ENCODE assay signal across 16 mouse cellular contexts in genomic region chr2:92455704-92456103, GRCm38 (mm10). TPM values are rescaled to one million over a fixed set of nuclear protein-coding genes. Genes with fewer than 3 reads are reported as not detected.
A peak's percentile ranks its signal among the peaks of the same experiment; 100 is the strongest.
DNase-seq lines count a peak whose midpoint lies in the region; ATAC-seq and TF ChIP-seq lines count a peak whose summit lies in the region.
"Had no signal": no experiment of that assay in that cellular context is flagged by ENCODE, and none has a peak within 500 bp of the region (broad histone marks: within the 10 kb centered on the region; RNA-seq: fewer than 3 reads in every experiment).

No protein-coding gene starts in this region.

- H3K27me3 ChIP-seq in intestine, embryonic 16.5 days (replicated peaks; ENCODE audit: control insufficient read depth, insufficient read depth, low read length): no peaks in the 10 kb centered on the region
- peaks cover 3% of the 10 kb centered on the region; the same call in 1 of the 2 replicates for H3K27me3 ChIP-seq in intestine, embryonic 15.5 days (replicated peaks)
- H3K27me3 ChIP-seq in neural tube, embryonic 15.5 days (replicated peaks): no peaks in the 10 kb centered on the region
- peaks cover 9% of the 10 kb centered on the region for H3K27me3 ChIP-seq in embryonic facial prominence, embryonic 14.5 days (replicated peaks; ENCODE audit: control insufficient read depth, insufficient read depth, low read length)
- H3K27me3 ChIP-seq: hindbrain, embryonic 15.5 days; Patski had no signal

- intact Hi-C loops in gastrocnemius, adult 2 months (cut with DNase I): no loop called here

- peak overlapping the region; percentile 33; the same call in 1 of the 2 replicates for H3K9ac ChIP-seq in intestine, embryonic 16.5 days (ENCODE audit: low read depth, low read length)
- no peak overlapping the region for H3K9ac ChIP-seq in intestine, embryonic 15.5 days
- H3K9ac ChIP-seq in neural tube, embryonic 15.5 days (replicated peaks): peak overlapping the region; percentile 32
- peak overlapping the region; percentile 14; the same call in 1 of the 2 replicates for H3K9ac ChIP-seq in embryonic facial prominence, embryonic 14.5 days (ENCODE audit: low read depth, low read length)
- H3K9ac ChIP-seq: hindbrain, embryonic 15.5 days; limb, embryonic 12.5 days had no signal

- H3K4me3 ChIP-seq in intestine, embryonic 16.5 days (ENCODE audit: low read length): no peak overlapping the region
- no peak overlapping the region for H3K4me3 ChIP-seq in intestine, embryonic 15.5 days (replicated peaks)
- H3K4me3 ChIP-seq in neural tube, embryonic 15.5 days (replicated peaks): no peak overlapping the region
- no peak overlapping the region for H3K4me3 ChIP-seq in embryonic facial prominence, embryonic 14.5 days (ENCODE audit: low read depth, low read length)
- no peak overlapping the region for H3K4me3 ChIP-seq in macrophage (ENCODE audit: inconsistent target)
- no peak overlapping the region for H3K4me3 ChIP-seq in gastrocnemius, adult 2 months
- H3K4me3 ChIP-seq: hindbrain, embryonic 15.5 days; limb, embryonic 12.5 days had no signal

- peaks cover 8% of the 10 kb centered on the region; the same call in 1 of the 2 replicates for H3K36me3 ChIP-seq in intestine, embryonic 16.5 days (ENCODE audit: control insufficient read depth, insufficient read depth, low read length)
- H3K36me3 ChIP-seq in intestine, embryonic 15.5 days: peaks cover 13% of the 10 kb centered on the region
- H3K36me3 ChIP-seq in neural tube, embryonic 15.5 days: peaks cover 26% of the 10 kb centered on the region
- peaks cover 21% of the 10 kb centered on the region for H3K36me3 ChIP-seq in embryonic facial prominence, embryonic 14.5 days (ENCODE audit: control insufficient read depth, insufficient read depth, low read length)
- H3K36me3 ChIP-seq in macrophage (ENCODE audit: inconsistent target): peaks cover 20% of the 10 kb centered on the region

- ATAC-seq in intestine, embryonic 16.5 days: no peak
- ATAC-seq in intestine, embryonic 15.5 days: no peak
- ATAC-seq in neural tube, embryonic 15.5 days (ENCODE audit: low FRiP score): no peak
- no peak for ATAC-seq in embryonic facial prominence, embryonic 14.5 days (ENCODE audit: low read depth)
- ATAC-seq: Patski had no signal

- peaks cover 49% of the 10 kb centered on the region for H3K79me2 ChIP-seq in macrophage (ENCODE audit: inconsistent target)

- H3K4me1 ChIP-seq in intestine, embryonic 16.5 days (ENCODE audit: control insufficient read depth, insufficient read depth, low read length): peaks cover 34% of the 10 kb centered on the region
- H3K4me1 ChIP-seq in intestine, embryonic 15.5 days (replicated peaks): peaks cover 32% of the 10 kb centered on the region
- H3K4me1 ChIP-seq in neural tube, embryonic 15.5 days: peaks cover 51% of the 10 kb centered on the region
- peaks cover 21% of the 10 kb centered on the region for H3K4me1 ChIP-seq in embryonic facial prominence, embryonic 14.5 days (ENCODE audit: control insufficient read depth, insufficient read depth, low read length)

- DNase-seq in neural tube, embryonic 10.5 days (ENCODE audit: extremely low spot score, low spot score): no peak
- DNase-seq in embryonic facial prominence, embryonic 14.5 days (ENCODE audit: low spot score): no peak
- DNase-seq in gastrocnemius, adult 2 months: no peak
- DNase-seq: cerebellum, adult 11 months; cerebellum, postnatal 25 days; heart, adult 18-20 months; kidney, adult 9 months; right cerebral cortex, postnatal 25 days; thymus, postnatal 14 days had no signal

- H3K9me3 ChIP-seq in intestine, embryonic 16.5 days (ENCODE audit: control insufficient read depth, low read length): no peaks in the 10 kb centered on the region
- H3K9me3 ChIP-seq in intestine, embryonic 15.5 days: no peaks in the 10 kb centered on the region
- no peaks in the 10 kb centered on the region for H3K9me3 ChIP-seq in neural tube, embryonic 15.5 days (replicated peaks)
- no peaks in the 10 kb centered on the region for H3K9me3 ChIP-seq in embryonic facial prominence, embryonic 14.5 days (ENCODE audit: control insufficient read depth, low read length)
- H3K9me3 ChIP-seq: hindbrain, embryonic 15.5 days; limb, embryonic 12.5 days had no signal

- 39% methylated on average over 3 of the region's 3 CpGs for WGBS in intestine, embryonic 16.5 days
- 43% methylated on average over 3 of the region's 3 CpGs for WGBS in intestine, embryonic 15.5 days
- 23% methylated on average over 2 of the region's 3 CpGs for WGBS in neural tube, embryonic 15.5 days
- 42% methylated on average over 2 of the region's 3 CpGs for WGBS in embryonic facial prominence, embryonic 14.5 days
- WGBS in macrophage (ENCODE audit: missing documents): 10% methylated on average over 3 of the region's 3 CpGs

- H3K4me2 ChIP-seq in intestine, embryonic 16.5 days (ENCODE audit: low read depth, low read length): no peak overlapping the region
- no peak overlapping the region for H3K4me2 ChIP-seq in intestine, embryonic 15.5 days (replicated peaks)
- no peak overlapping the region for H3K4me2 ChIP-seq in neural tube, embryonic 15.5 days
- no peak overlapping the region for H3K4me2 ChIP-seq in embryonic facial prominence, embryonic 14.5 days (ENCODE audit: low read depth, low read length)
- H3K4me2 ChIP-seq: hindbrain, embryonic 15.5 days; limb, embryonic 12.5 days had no signal

- TF ChIP-seq CTCF in gastrocnemius, adult 2 months (IDR thresholded peaks at IDR 0.05): no peak

- H3K27ac ChIP-seq in intestine, embryonic 16.5 days (ENCODE audit: low read length): no peak overlapping the region
- no peak overlapping the region for H3K27ac ChIP-seq in intestine, embryonic 15.5 days
- H3K27ac ChIP-seq in neural tube, embryonic 15.5 days (replicated peaks): no peak overlapping the region
- H3K27ac ChIP-seq in embryonic facial prominence, embryonic 14.5 days (replicated peaks; ENCODE audit: low read depth, low read length): no peak overlapping the region
- peak overlapping the region; percentile 46 for H3K27ac ChIP-seq in macrophage
- H3K27ac ChIP-seq in gastrocnemius, adult 2 months: no peak overlapping the region; the same call in 1 of the 2 replicates
- H3K27ac ChIP-seq: hindbrain, embryonic 15.5 days; limb, embryonic 12.5 days had no signal

RNA-seq across cellular contexts. Expression of gene Slc35c1, which starts 4.6 kb away (rescaled TPM):
- 57.6 and 62.3 TPM in 2 replicates for polyA plus RNA-seq in intestine, embryonic 16.5 days (2015; fragmentation: Nextera tagmentation; extraction: Ambion mirVana)
- 37.3 and 44.5 TPM in 2 replicates for polyA plus RNA-seq in intestine, embryonic 15.5 days (2015; fragmentation: Nextera tagmentation; extraction: Ambion mirVana)
- 16.6 and 22.1 TPM in 2 replicates for polyA plus RNA-seq in neural tube, embryonic 15.5 days (2015; fragmentation: Nextera tagmentation; extraction: Ambion mirVana)
- polyA plus RNA-seq in embryonic facial prominence, embryonic 14.5 days (2014; fragmentation: Nextera tagmentation; extraction: Ambion mirVana): 15.7 and 16.0 TPM in 2 replicates
- total RNA-seq in macrophage (2018; cell fraction: chromatin; rRNA removed): 1 to 10 TPM in 23 of 26 experiments, under 1 TPM in 3; 0.76 to 7.5 (median 2.0) TPM
- 10 to 100 TPM in 24 of 26 experiments, 1 to 10 TPM in 2; 7.2 to 28.0 (median 20.0) TPM for total RNA-seq in macrophage (2018; cell fraction: cytosol; rRNA removed)
- 10 to 100 TPM in 19 of 26 experiments, 1 to 10 TPM in 7; 3.1 to 30.6 (median 15.6) TPM for total RNA-seq in macrophage (2018; cell fraction: nucleus; rRNA removed)
- polyA plus RNA-seq in macrophage (2018): 19.5 to 23.8 TPM (median 21.6 TPM) in 3 replicates
- total RNA-seq in gastrocnemius, adult 2 months (2021): 1 to 10 TPM; 4.9 to 5.1 TPM

RNA-seq across cellular contexts. Expression of gene Cry2, which starts 21.9 kb away (rescaled TPM):
- 14.5 and 15.3 TPM in 2 replicates for polyA plus RNA-seq in intestine, embryonic 16.5 days (2015; fragmentation: Nextera tagmentation; extraction: Ambion mirVana)
- 14.5 and 15.8 TPM in 2 replicates for polyA plus RNA-seq in intestine, embryonic 15.5 days (2015; fragmentation: Nextera tagmentation; extraction: Ambion mirVana)
- 43.0 and 46.0 TPM in 2 replicates for polyA plus RNA-seq in neural tube, embryonic 15.5 days (2015; fragmentation: Nextera tagmentation; extraction: Ambion mirVana)
- polyA plus RNA-seq in embryonic facial prominence, embryonic 14.5 days (2014; fragmentation: Nextera tagmentation; extraction: Ambion mirVana): 26.6 and 27.1 TPM in 2 replicates
- 10 to 100 TPM in 23 of 26 experiments, 1 to 10 TPM in 3; 8.8 to 28.9 (median 20.4) TPM for total RNA-seq in macrophage (2018; cell fraction: chromatin; rRNA removed)
- 1 to 10 TPM; 1.6 to 4.4 (median 3.1) TPM for total RNA-seq in macrophage (2018; cell fraction: cytosol; rRNA removed)
- total RNA-seq in macrophage (2018; cell fraction: nucleus; rRNA removed): 10 to 100 TPM in 16 of 26 experiments, 1 to 10 TPM in 10; 5.3 to 24.1 (median 10.9) TPM
- polyA plus RNA-seq in macrophage (2018): 2.4 to 3.5 TPM (median 3.0 TPM) in 3 replicates
- total RNA-seq in gastrocnemius, adult 2 months (2021): 10 to 100 TPM; 12.5 to 26.8 TPM

RNA-seq across cellular contexts. Expression of gene Mapk8ip1, which starts 54.6 kb away (rescaled TPM):
- polyA plus RNA-seq in intestine, embryonic 16.5 days (2015; fragmentation: Nextera tagmentation; extraction: Ambion mirVana): 10.6 and 11.2 TPM in 2 replicates
- polyA plus RNA-seq in intestine, embryonic 15.5 days (2015; fragmentation: Nextera tagmentation; extraction: Ambion mirVana): 19.4 and 21.3 TPM in 2 replicates
- 134 and 169 TPM in 2 replicates for polyA plus RNA-seq in neural tube, embryonic 15.5 days (2015; fragmentation: Nextera tagmentation; extraction: Ambion mirVana)
- polyA plus RNA-seq in embryonic facial prominence, embryonic 14.5 days (2014; fragmentation: Nextera tagmentation; extraction: Ambion mirVana): 17.6 and 18.1 TPM in 2 replicates
- total RNA-seq in macrophage (2018; cell fraction: chromatin; rRNA removed): 1 to 10 TPM in 1 of 26 experiments, under 1 TPM in 4, not detected in 21; 0.25 to 1.6 (median 0.50) TPM
- total RNA-seq in macrophage (2018; cell fraction: cytosol; rRNA removed): under 1 TPM in 25 of 26 experiments, not detected in 1; 0.10 to 0.27 (median 0.15) TPM
- under 1 TPM in 3 of 26 experiments, not detected in 23; 0.24 to 0.75 (median 0.33) TPM for total RNA-seq in macrophage (2018; cell fraction: nucleus; rRNA removed)
- polyA plus RNA-seq in macrophage (2018): 0.09 to 0.12 TPM in 2 of 3 replicates, not detected in the other
- 1 to 10 TPM; 3.0 to 3.9 TPM for total RNA-seq in gastrocnemius, adult 2 months (2021)

Comparison
In these comparisons a context has a peak if more than half of its experiments do, and no peak if none do; other contexts are left out.
1. RNA of gene Mapk8ip1, which starts 54.6 kb away (polyA plus RNA-seq): 134 to 169 TPM in neural tube, embryonic 15.5 days, 19.4 to 21.3 TPM in intestine, embryonic 15.5 days, 17.6 to 18.1 TPM in embryonic facial prominence, embryonic 14.5 days and 10.6 to 11.2 TPM in intestine, embryonic 16.5 days; 0.09 to 0.12 TPM in macrophage; every median in the first group is over 10 times any median in the second.